Mouse (Mus musculus): ENCODE measurements around the gene Txndc8. TPM values are rescaled to one million over a fixed set of nuclear protein-coding genes. Genes with fewer than 3 reads are reported as not detected.

The Txndc8 gene
- polyA plus RNA-seq, 2 experiments, result not detected

DNA sequence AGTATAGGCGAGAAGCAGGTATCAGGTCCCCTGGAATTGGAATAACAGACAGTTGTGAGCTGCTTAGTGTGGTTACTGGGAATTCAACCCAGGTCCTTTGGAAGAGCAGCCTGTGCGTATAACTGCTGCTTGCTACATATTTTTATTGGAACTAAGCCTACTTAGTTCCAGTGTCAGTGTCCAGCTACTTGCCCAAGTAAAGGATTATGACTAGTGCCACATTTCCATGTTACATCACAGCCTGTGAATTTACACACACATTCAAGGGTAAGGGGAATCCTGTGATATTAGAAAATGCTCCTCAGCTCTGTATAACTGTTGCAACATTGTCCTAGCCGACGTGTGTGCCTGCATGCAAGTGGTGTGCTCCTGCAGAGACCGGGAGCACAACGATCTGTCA, 71.6 kb downstream of the Txndc8 start:
- Histone ChIP-seq H3K36me3 (replicated peaks; ENCODE audit: control insufficient read depth, insufficient read depth, low read depth) (no peaks in the 10 kb centered on the region), H3K27ac (no peak overlapping the region), H3K4me1 (replicated peaks; ENCODE audit: control insufficient read depth in 2 of 2, insufficient read depth in 2 of 2, low read length in 1 of 2) (no peaks in the 10 kb centered on the region), H3K27me3 (ENCODE audit: control insufficient read depth, insufficient read depth, low read length) (no peaks in the 10 kb centered on the region), H3K9ac (replicated peaks) (no peak overlapping the region), H3K9me3 (ENCODE audit: control insufficient read depth, low read length) (no peaks in the 10 kb centered on the region), H3K4me2 (ENCODE audit: low read depth) (no peak overlapping the region), H3K4me3 (ENCODE audit: insufficient read depth in 1 of 2, low read depth in 2 of 2, low read length in 2 of 2) (no peak overlapping the region)
- no peak for ATAC-seq (ENCODE audit: insufficient read depth)
- 59% methylated on average over 6 of the region's 6 CpGs for WGBS (ENCODE audit: insufficient replicate concordance)
- TF ChIP-seq EP300 (IDR thresholded peaks at IDR 0.05; ENCODE audit: low read depth), result no peak
- no peak for TF ChIP-seq CTCF (IDR thresholded peaks at IDR 0.05; ENCODE audit: low read depth)
- DNase-seq (ENCODE audit: low read depth in 3 of 3, low spot score in 3 of 3), result no peak

DNA sequence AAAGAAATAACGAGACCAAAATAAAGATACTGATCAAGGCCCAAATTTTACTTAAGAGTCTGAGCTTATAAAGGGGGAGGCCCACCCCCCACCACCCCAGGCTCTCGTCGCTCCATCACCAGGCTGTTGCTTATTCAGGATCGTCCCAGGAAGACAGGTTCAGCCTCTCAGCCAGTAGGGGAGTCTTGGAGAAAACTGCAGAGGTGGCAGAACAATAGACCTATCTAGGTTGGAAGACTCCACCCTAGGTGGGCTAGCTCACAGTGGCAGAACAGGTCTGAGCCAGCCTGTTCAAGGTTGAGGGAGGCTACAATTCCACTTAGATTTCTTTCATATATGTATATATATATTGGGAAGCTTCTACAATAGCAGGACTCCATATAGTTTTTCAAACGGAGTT, 74.7 kb downstream of the Txndc8 start:
- Histone ChIP-seq H3K27ac (no peak overlapping the region), H3K4me3 (ENCODE audit: insufficient read depth in 1 of 2, low read depth in 2 of 2, low read length in 2 of 2) (no peak overlapping the region), H3K9ac (replicated peaks) (no peak overlapping the region), H3K4me2 (ENCODE audit: low read depth) (no peak overlapping the region), H3K36me3 (replicated peaks; ENCODE audit: control insufficient read depth, insufficient read depth, low read depth) (no peaks in the 10 kb centered on the region), H3K4me1 (replicated peaks; ENCODE audit: control insufficient read depth in 2 of 2, insufficient read depth in 2 of 2, low read length in 1 of 2) (no peaks in the 10 kb centered on the region), H3K27me3 (ENCODE audit: control insufficient read depth, insufficient read depth, low read length) (no peaks in the 10 kb centered on the region), H3K9me3 (ENCODE audit: control insufficient read depth, low read length) (no peaks in the 10 kb centered on the region)
- ATAC-seq (ENCODE audit: insufficient read depth), result no peak
- no peak for TF ChIP-seq EP300 (IDR thresholded peaks at IDR 0.05; ENCODE audit: low read depth)
- no peak for TF ChIP-seq CTCF (IDR thresholded peaks at IDR 0.05; ENCODE audit: low read depth)
- DNase-seq (ENCODE audit: low read depth in 3 of 3, low spot score in 3 of 3), result no peak
- 48% methylated on average over 5 of the region's 5 CpGs for WGBS (ENCODE audit: insufficient replicate concordance)

Other genes starting within 250 kb of the Txndc8 start
- 0.31 and 0.39 TPM in 2 replicates for gene D630039A03Rik, start 92.8 kb downstream of the Txndc8 start, polyA plus RNA-seq (2012; rRNA removed)
- 0.14 and 0.15 TPM in 2 replicates for gene D630039A03Rik, start 92.8 kb downstream of the Txndc8 start, polyA plus RNA-seq (2014; fragmentation: Nextera tagmentation; extraction: Ambion mirVana)
- 139 and 165 TPM in 2 replicates for gene Txn1, start 52.7 kb downstream of the Txndc8 start, polyA plus RNA-seq (2012; rRNA removed)
- 250 and 254 TPM in 2 replicates for gene Txn1, start 52.7 kb downstream of the Txndc8 start, polyA plus RNA-seq (2014; fragmentation: Nextera tagmentation; extraction: Ambion mirVana)
- 0.25 and 0.29 TPM in 2 replicates for gene Svep1, start 197.7 kb upstream of the Txndc8 start, polyA plus RNA-seq (2012; rRNA removed)
- 0.29 and 0.34 TPM in 2 replicates for gene Svep1, start 197.7 kb upstream of the Txndc8 start, polyA plus RNA-seq (2014; fragmentation: Nextera tagmentation; extraction: Ambion mirVana)

Data from liver, embryonic 14.5 days (tissue).